Mouse (Mus musculus) thymus, postnatal 25 days (tissue): ENCODE data around the gene Gpr26.

Experiments
- DNase-seq: peaks from one replicate; pipeline ENCODE4 v3.0.0; 2022

Gpr26 gene

GRCm38 (mm10) chr7:132026671-132027070 is 60.4 kb downstream of the Gpr26 start:
- no peak for DNase-seq

- no peak for DNase-seq
Observed at GRCm38 (mm10) chr7:132031940-132032531, 65.8 kb downstream of the Gpr26 start.
